Mouse (Mus musculus) liver, embryonic 14.5 days (tissue): ENCODE measurements at regions not wholly inside any gene's neighbourhood (a gene's known extent, or its start where the extent isn't known, plus 50 kb on each side); places are given as distances from the start of the nearest gene placed in this dataset.

Source experiments
- ATAC-seq: fragments of 200-750 bp; cut with Nextera tagmentation; 2 replicates; pipeline ENCODE4 v1.8.0; 2017; ENCODE audit warnings: moderate number of reproducible peaks, mild to moderate bottlenecking, moderate library complexity; ENCODE audit not compliant: insufficient read depth
- DNase-seq, 3 experiments: peaks; one replicate each; pipeline ENCODE4 v3.0.0-alpha.2; 2012 to 2013; ENCODE audit warnings: low read depth in 3 of 3, low spot score in 3 of 3
- H3K27ac ChIP-seq: fragments of 300-500 bp; sonication (generic); 2 replicates; pipeline ENCODE4 v1.5.1; 2014; ENCODE audit warnings: moderate library complexity, mild to moderate bottlenecking, control low read depth, inconsistent platforms
- H3K27me3 ChIP-seq: fragments of 300-500 bp; sonication (generic); 2 replicates; pipeline ENCODE4 v1.6.1; 2014; ENCODE audit warnings: mild to moderate bottlenecking, low read length, moderate library complexity; ENCODE audit not compliant: control insufficient read depth, insufficient read depth
- H3K36me3 ChIP-seq: fragments of 300-500 bp; sonication (generic); replicated peaks from 2 replicates; pipeline ENCODE4 v1.6.1; 2014; ENCODE audit warnings: low read depth; ENCODE audit not compliant: control insufficient read depth, insufficient read depth
- H3K4me1 ChIP-seq, 2 experiments: fragments of 200-500 bp in 1 of 2; fragments of 300-500 bp in 1 of 2; sonication (generic) in 1 of 2; replicated peaks; 2 replicates each; pipeline ENCODE4 v1.6.1; 2012 to 2014; ENCODE audit warnings: antibody characterized with exemption in 1 of 2, inconsistent platforms in 1 of 2, low read length in 1 of 2; ENCODE audit not compliant: control insufficient read depth in 2 of 2, insufficient read depth in 2 of 2
- H3K4me2 ChIP-seq: fragments of 300-500 bp; sonication (generic); 2 replicates; pipeline ENCODE4 v1.6.1; 2014; ENCODE audit warnings: low read depth, mild to moderate bottlenecking, control low read depth, moderate library complexity
- H3K4me3 ChIP-seq, 2 experiments: fragments of 200-500 bp in 1 of 2; fragments of 300-500 bp in 1 of 2; sonication (generic) in 1 of 2; 2 replicates each; pipeline ENCODE4 v1.5.1; 2012 to 2014; ENCODE audit warnings: low read depth in 2 of 2, low read length in 2 of 2, mild to moderate bottlenecking in 2 of 2, control low read depth in 1 of 2, inconsistent platforms in 1 of 2, moderate library complexity in 1 of 2; ENCODE audit not compliant: insufficient read depth in 1 of 2
- H3K9ac ChIP-seq: fragments of 300-500 bp; sonication (generic); replicated peaks from 2 replicates; pipeline ENCODE4 v1.6.1; 2014; ENCODE audit warnings: mild to moderate bottlenecking, control low read depth, moderate library complexity
- H3K9me3 ChIP-seq: fragments of 300-500 bp; sonication (generic); 2 replicates; pipeline ENCODE4 v1.6.1; 2016; ENCODE audit warnings: low read length, mixed read lengths; ENCODE audit not compliant: control insufficient read depth
- CTCF ChIP-seq: IDR thresholded peaks from 2 replicates; pipeline ENCODE4 v1.5.1; 2016; ENCODE audit warnings: antibody characterized with exemption, low read depth, control low read depth
- EP300 ChIP-seq: IDR thresholded peaks from 2 replicates; pipeline ENCODE4 v1.6.1; 2016; ENCODE audit warnings: antibody characterized with exemption, low read depth
- WGBS: fragments of 180-500 bp; shearing (Covaris S2); extraction: QIAGEN DNeasy Blood & Tissue Kit; methylation state at CpG from one replicate; pipeline ENCODE4 v1.1.7; 2014; ENCODE audit not compliant: insufficient replicate concordance; 5-methylcytosine and 5-hydroxymethylcytosine counted together

DNA sequence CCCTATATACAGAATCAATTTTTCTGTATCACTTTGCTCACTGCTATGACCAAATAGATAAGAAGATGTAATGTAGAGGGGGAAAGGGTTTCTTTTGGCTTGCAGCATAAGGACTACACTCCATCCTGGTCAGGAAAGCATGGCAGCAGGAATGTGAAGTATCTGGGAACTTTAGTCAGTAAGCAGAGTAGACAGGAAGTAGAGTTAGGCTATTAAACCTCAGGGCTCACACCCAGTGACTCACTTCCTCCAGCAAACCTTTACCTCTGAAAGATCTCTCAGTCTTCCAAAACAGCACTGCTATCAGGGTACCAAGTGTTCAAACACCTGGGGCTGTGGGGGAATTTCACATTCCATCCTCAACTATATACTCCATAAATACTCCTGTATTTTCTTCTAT lies 283.1 kb upstream of the Ldb2 start:
- ATAC-seq (no peak), DNase-seq (no peak)
- Histone ChIP-seq H3K9ac (no peak overlapping the region), H3K9me3 (no peaks in the 10 kb centered on the region), H3K4me3 (no peak overlapping the region), H3K4me2 (no peak overlapping the region), H3K27me3 (no peaks in the 10 kb centered on the region), H3K27ac (no peak overlapping the region), H3K4me1 (no peaks in the 10 kb centered on the region), H3K36me3 (no peaks in the 10 kb centered on the region)
- TF ChIP-seq EP300 (no peak), CTCF (no peak)

DNA sequence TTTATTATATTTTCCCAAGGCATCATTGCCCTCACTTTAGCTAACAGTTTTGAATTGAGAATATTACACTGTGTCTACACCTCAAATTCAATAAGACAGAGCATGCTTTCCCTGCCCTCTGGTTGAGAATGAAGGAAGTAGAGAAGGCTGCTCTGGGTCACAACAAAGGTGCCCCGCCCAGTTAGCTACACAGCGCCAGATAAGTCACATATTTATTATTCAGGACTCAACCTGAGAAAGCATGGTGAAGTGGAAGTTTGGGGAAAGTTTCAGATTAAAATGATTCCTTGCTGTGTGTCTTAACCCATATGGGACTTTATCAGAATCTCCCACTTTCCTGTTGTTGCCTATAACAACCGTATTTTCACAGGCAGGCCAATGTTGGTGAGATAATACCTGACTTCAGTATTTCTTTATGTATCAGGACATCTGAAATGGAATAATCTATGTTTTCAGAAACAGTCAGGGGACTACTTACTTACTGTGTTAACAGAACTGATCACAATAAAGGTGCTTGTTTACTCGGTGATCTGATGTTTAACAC lies 276.9 kb upstream of the Ldb2 start:
- DNase-seq (no peak), ATAC-seq (no peak)
- H3K36me3 ChIP-seq = no peaks in the 10 kb centered on the region
- no peak overlapping the region for H3K4me3 ChIP-seq
- no peaks in the 10 kb centered on the region for H3K4me1 ChIP-seq
- no peak overlapping the region for H3K4me2 ChIP-seq
- WGBS = 41% methylated on average over 4 of the region's 4 CpGs
- no peak overlapping the region for H3K9ac ChIP-seq
- no peaks in the 10 kb centered on the region for H3K9me3 ChIP-seq
- TF ChIP-seq CTCF (no peak), EP300 (no peak)
- no peaks in the 10 kb centered on the region for H3K27me3 ChIP-seq
- H3K27ac ChIP-seq = no peak overlapping the region

DNA sequence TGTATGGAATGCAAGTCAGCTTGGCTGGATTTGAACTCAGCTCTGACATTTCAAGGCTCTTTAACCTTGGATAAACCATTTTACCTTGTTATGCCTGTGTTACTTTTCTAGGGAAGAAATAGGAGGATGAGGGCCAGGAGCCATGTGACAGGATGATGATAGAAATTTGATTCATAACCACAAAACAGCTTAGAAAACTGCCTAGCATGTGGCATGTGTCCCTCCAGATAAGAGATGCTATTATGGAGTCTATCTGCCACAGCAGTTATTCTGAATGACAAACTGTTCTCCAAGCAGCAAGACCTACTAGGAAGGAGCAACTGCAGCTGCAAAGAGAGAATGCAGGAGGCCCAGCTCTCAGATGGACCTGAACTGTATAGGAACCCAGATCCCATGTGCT lies 275.7 kb upstream of the Ldb2 start:
- no peaks in the 10 kb centered on the region for H3K9me3 ChIP-seq
- no peak overlapping the region for H3K9ac ChIP-seq
- no peaks in the 10 kb centered on the region for H3K4me1 ChIP-seq
- TF ChIP-seq EP300 (no peak), CTCF (no peak)
- no peaks in the 10 kb centered on the region for H3K36me3 ChIP-seq
- H3K27ac ChIP-seq = no peak overlapping the region
- H3K27me3 ChIP-seq = no peaks in the 10 kb centered on the region
- DNase-seq (no peak), ATAC-seq (no peak)
- no peak overlapping the region for H3K4me2 ChIP-seq
- no peak overlapping the region for H3K4me3 ChIP-seq

DNA sequence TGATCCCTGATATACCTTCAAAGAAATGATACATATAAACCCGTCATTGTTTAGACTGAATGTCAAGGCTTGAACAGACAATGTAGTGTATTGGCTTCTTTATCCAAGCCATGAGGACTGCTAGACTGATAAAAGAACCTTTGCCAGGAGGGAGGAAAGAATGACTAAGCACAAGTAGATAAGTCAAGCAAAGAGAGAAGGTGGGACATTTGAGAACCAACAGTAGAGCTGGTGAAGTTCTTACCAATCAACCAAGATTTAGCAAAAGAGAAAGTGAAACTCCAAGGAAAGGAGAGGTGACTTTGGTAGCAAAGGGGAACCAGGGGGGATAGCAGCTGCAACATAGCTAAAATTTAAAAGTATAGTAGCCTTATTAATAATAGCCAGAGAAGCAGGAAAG lies 273.0 kb upstream of the Ldb2 start:
- no peak overlapping the region for H3K4me2 ChIP-seq
- DNase-seq (no peak), ATAC-seq (no peak)
- no peaks in the 10 kb centered on the region for H3K27me3 ChIP-seq
- H3K9ac ChIP-seq = no peak overlapping the region
- no peaks in the 10 kb centered on the region for H3K4me1 ChIP-seq
- TF ChIP-seq EP300 = no peak
- no peak for TF ChIP-seq CTCF
- H3K36me3 ChIP-seq = no peaks in the 10 kb centered on the region
- 51% methylated on average over 1 of the region's 1 CpGs for WGBS
- no peaks in the 10 kb centered on the region for H3K9me3 ChIP-seq
- H3K4me3 ChIP-seq = no peak overlapping the region
- H3K27ac ChIP-seq = no peak overlapping the region

DNA sequence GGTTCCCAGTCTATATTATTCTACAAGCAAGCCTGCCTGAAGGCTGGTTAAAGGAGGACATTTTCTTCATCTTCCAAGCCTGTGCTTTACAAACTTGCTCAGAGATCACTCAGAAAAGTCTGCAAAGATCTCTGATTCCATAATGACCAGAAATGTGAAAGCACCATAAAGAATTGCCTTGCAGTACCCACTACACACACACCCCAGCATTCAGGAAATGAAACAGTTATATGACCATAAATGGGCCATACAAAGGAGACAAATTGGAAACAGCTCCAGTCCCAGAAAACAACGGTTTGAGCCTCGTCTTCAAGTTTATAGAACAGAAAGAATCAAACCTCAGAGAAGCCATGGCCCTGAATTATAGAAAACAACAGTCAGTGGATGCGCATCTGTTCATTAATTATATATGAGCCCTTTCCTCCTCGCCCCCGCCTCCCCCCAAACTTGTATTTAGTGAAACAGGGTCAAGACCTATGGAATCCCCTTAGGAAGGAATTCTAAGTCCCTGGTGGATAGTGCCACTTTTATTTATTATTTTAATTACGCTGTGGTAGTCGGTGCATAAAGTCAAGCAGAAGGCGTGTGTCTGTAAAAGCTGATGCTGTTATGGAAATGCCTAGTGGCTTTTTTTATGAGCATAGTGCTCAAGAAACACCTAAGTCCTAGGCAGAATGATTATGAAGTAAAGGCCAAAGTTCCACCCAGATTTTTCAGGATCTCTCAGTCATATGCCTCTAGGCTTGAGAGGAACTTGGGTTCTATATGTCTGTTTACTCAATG lies 266.6 kb upstream of the Ldb2 start:
- no peak for ATAC-seq
- TF ChIP-seq CTCF (no peak), EP300 (no peak)
- DNase-seq = no peak

More for the DNA sequence above, 266.6 kb upstream of the Ldb2 start:
- no peak overlapping the region for H3K4me3 ChIP-seq
- H3K27ac ChIP-seq = no peak overlapping the region
- H3K36me3 ChIP-seq = no peaks in the 10 kb centered on the region
- H3K4me2 ChIP-seq = no peak overlapping the region
- H3K4me1 ChIP-seq = no peaks in the 10 kb centered on the region
- no peaks in the 10 kb centered on the region for H3K27me3 ChIP-seq
- no peaks in the 10 kb centered on the region for H3K9me3 ChIP-seq
- no peak overlapping the region for H3K9ac ChIP-seq
- 68% methylated on average over 8 of the region's 8 CpGs for WGBS
